Mouse (Mus musculus): ENCODE measurements around the gene Ndufa4l2. TPM values are rescaled to one million over a fixed set of nuclear protein-coding genes. Genes with fewer than 3 reads are reported as not detected.

Gene Ndufa4l2
- total RNA-seq, 2 experiments from 2014 or later: 1.2 TPM; not detected in 1

DNA sequence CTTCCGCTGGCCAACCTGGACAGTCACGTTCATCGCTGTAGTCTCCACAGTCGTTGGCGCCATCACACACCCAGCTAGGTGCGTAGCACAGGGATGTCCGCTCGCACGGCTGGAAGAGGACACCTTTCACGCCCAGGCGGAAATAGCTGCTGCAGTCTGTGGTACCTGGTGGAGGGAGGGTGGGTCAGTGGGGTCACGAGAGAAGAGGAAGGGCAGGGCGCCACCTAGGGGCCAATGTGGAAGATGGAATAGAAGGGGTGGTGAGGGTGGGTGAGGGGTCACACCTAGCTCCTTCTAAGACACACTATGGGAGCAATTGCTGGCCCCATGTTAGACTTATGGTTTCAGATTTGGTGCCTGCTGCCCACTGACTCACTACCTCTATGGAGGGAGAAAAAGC is 42.6 kb downstream of the Ndufa4l2 start:
- ATAC-seq (replicated peaks; ENCODE audit: poor library complexity, severe bottlenecking): no peak

GRCm38 (mm10) chr10:127561145-127561544 is 46.4 kb downstream of the Ndufa4l2 start:
- ATAC-seq (replicated peaks; ENCODE audit: poor library complexity, severe bottlenecking): no peak

DNA sequence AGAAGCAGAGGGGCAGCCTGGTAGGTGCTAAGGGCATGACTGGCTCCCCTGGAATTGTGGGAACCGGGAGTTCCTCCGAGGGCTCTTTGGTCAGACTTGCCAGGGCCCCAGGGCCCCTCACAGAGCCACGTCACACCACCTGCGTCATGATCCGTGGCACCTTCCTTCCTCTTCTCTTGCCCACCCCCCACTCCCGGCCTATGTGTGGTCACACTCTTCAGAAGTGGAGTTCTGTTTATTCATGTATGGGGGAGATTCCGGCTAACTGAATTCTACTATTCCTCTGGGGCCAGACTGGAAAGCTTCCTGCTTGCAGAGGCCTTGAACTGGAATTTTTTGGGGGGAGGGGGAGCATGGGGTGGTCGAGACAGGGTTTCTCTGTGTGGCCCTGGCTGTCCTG is 49.1 kb downstream of the Ndufa4l2 start:
- peak; percentile 90 for ATAC-seq (replicated peaks; ENCODE audit: poor library complexity, severe bottlenecking)

GRCm38 (mm10) chr10:127564301-127564700 is 49.5 kb downstream of the Ndufa4l2 start:
- peak; percentile 47 for ATAC-seq (replicated peaks; ENCODE audit: poor library complexity, severe bottlenecking)

Other genes starting within 250 kb of the Ndufa4l2 start
- 62.3 and 72.1 TPM in 2 replicates for gene Dctn2, start 248.6 kb upstream of the Ndufa4l2 start, total RNA-seq (2014; fragmentation: Nextera tagmentation)
- gene Dctn2, start 248.6 kb upstream of the Ndufa4l2 start, total RNA-seq (2017): 80.4 and 83.9 TPM in 2 replicates
- gene Mbd6, start 225.9 kb upstream of the Ndufa4l2 start, total RNA-seq (2014; fragmentation: Nextera tagmentation): 53.3 and 72.1 TPM in 2 replicates
- 4.1 TPM in 2 replicates for gene Mbd6, start 225.9 kb upstream of the Ndufa4l2 start, total RNA-seq (2017)
- 63.0 and 105 TPM in 2 replicates for gene Mars, start 203.2 kb upstream of the Ndufa4l2 start, total RNA-seq (2014; fragmentation: Nextera tagmentation)
- 193 and 221 TPM in 2 replicates for gene Mars, start 203.2 kb upstream of the Ndufa4l2 start, total RNA-seq (2017)
- gene Arhgap9, start 193.0 kb upstream of the Ndufa4l2 start, total RNA-seq (2014; fragmentation: Nextera tagmentation): 46.0 and 53.1 TPM in 2 replicates
- gene Arhgap9, start 193.0 kb upstream of the Ndufa4l2 start, total RNA-seq (2017): 34.7 and 51.8 TPM in 2 replicates
- gene Gli1, start 173.0 kb upstream of the Ndufa4l2 start, total RNA-seq (2014; fragmentation: Nextera tagmentation): not detected in 2 replicates
- not detected in 2 replicates for gene Gli1, start 173.0 kb upstream of the Ndufa4l2 start, total RNA-seq (2017)
- not detected in 2 replicates for gene Inhbe, start 160.6 kb upstream of the Ndufa4l2 start, total RNA-seq (2014; fragmentation: Nextera tagmentation)
- gene Inhbe, start 160.6 kb upstream of the Ndufa4l2 start, total RNA-seq (2017): not detected in 2 replicates
- not detected in 2 replicates for gene Inhbc, start 144.5 kb upstream of the Ndufa4l2 start, total RNA-seq (2014; fragmentation: Nextera tagmentation)
- not detected in 2 replicates for gene Inhbc, start 144.5 kb upstream of the Ndufa4l2 start, total RNA-seq (2017)
- 50.6 and 56.7 TPM in 2 replicates for gene R3hdm2, start 134.6 kb upstream of the Ndufa4l2 start, total RNA-seq (2014; fragmentation: Nextera tagmentation)
- gene R3hdm2, start 134.6 kb upstream of the Ndufa4l2 start, total RNA-seq (2017): 25.1 and 44.5 TPM in 2 replicates
- gene Stac3, start 13.3 kb upstream of the Ndufa4l2 start, total RNA-seq (2014; fragmentation: Nextera tagmentation): 0.90 TPM in 1 of 2 replicates, not detected in the other
- 0.13 and 0.26 TPM in 2 replicates for gene Stac3, start 13.3 kb upstream of the Ndufa4l2 start, total RNA-seq (2017)
- gene Shmt2, start 7.5 kb downstream of the Ndufa4l2 start, total RNA-seq (2014; fragmentation: Nextera tagmentation): 126 and 187 TPM in 2 replicates
- 102 and 103 TPM in 2 replicates for gene Shmt2, start 7.5 kb downstream of the Ndufa4l2 start, total RNA-seq (2017)
- not detected in 2 replicates for gene Nxph4, start 19.6 kb downstream of the Ndufa4l2 start, total RNA-seq (2014; fragmentation: Nextera tagmentation)
- not detected in 2 replicates for gene Nxph4, start 19.6 kb downstream of the Ndufa4l2 start, total RNA-seq (2017)
- 13.9 and 15.0 TPM in 2 replicates for gene Lrp1, start 106.2 kb downstream of the Ndufa4l2 start, total RNA-seq (2014; fragmentation: Nextera tagmentation)
- gene Lrp1, start 106.2 kb downstream of the Ndufa4l2 start, total RNA-seq (2017): 5.7 and 18.1 TPM in 2 replicates
- 71.6 and 82.1 TPM in 2 replicates for gene Stat6, start 128.0 kb downstream of the Ndufa4l2 start, total RNA-seq (2014; fragmentation: Nextera tagmentation)
- gene Stat6, start 128.0 kb downstream of the Ndufa4l2 start, total RNA-seq (2017): 46.0 and 67.5 TPM in 2 replicates
- 14.7 and 18.9 TPM in 2 replicates for gene Nemp1, start 151.9 kb downstream of the Ndufa4l2 start, total RNA-seq (2014; fragmentation: Nextera tagmentation)
- gene Nemp1, start 151.9 kb downstream of the Ndufa4l2 start, total RNA-seq (2017): 21.7 TPM in 2 replicates
- gene Nab2, start 153.6 kb downstream of the Ndufa4l2 start, total RNA-seq (2014; fragmentation: Nextera tagmentation): 7.3 and 11.4 TPM in 2 replicates
- gene Nab2, start 153.6 kb downstream of the Ndufa4l2 start, total RNA-seq (2017): 2.6 and 4.7 TPM in 2 replicates
- gene Myo1a, start 190.2 kb downstream of the Ndufa4l2 start, total RNA-seq (2014; fragmentation: Nextera tagmentation): not detected in 2 replicates
- gene Myo1a, start 190.2 kb downstream of the Ndufa4l2 start, total RNA-seq (2017): not detected in 2 replicates
- gene Tac2, start 209.5 kb downstream of the Ndufa4l2 start, total RNA-seq (2014; fragmentation: Nextera tagmentation): not detected in 2 replicates
- not detected in 2 replicates for gene Tac2, start 209.5 kb downstream of the Ndufa4l2 start, total RNA-seq (2017)
- gene Zbtb39, start 224.6 kb downstream of the Ndufa4l2 start, total RNA-seq (2014; fragmentation: Nextera tagmentation): 6.7 and 7.2 TPM in 2 replicates
- gene Zbtb39, start 224.6 kb downstream of the Ndufa4l2 start, total RNA-seq (2017): 2.6 and 3.6 TPM in 2 replicates
- not detected in 2 replicates for gene Gpr182, start 236.8 kb downstream of the Ndufa4l2 start, total RNA-seq (2014; fragmentation: Nextera tagmentation)
- not detected in 2 replicates for gene Gpr182, start 236.8 kb downstream of the Ndufa4l2 start, total RNA-seq (2017)
- not detected in 2 replicates for gene Rdh1, start 244.8 kb downstream of the Ndufa4l2 start, total RNA-seq (2014; fragmentation: Nextera tagmentation)
- gene Rdh1, start 244.8 kb downstream of the Ndufa4l2 start, total RNA-seq (2017): not detected in 2 replicates
- gene Rdh16f1, start 244.8 kb downstream of the Ndufa4l2 start, total RNA-seq (2014; fragmentation: Nextera tagmentation): not detected in 2 replicates
- not detected in 2 replicates for gene Rdh16f1, start 244.8 kb downstream of the Ndufa4l2 start, total RNA-seq (2017)